Mouse (Mus musculus) megakaryocyte-erythroid progenitor cell, adult 5-6 weeks (primary cell): Measurements from ENCODE around the gene Adamts9. TPM values are rescaled to one million over a fixed set of nuclear protein-coding genes. Genes with fewer than 3 reads are reported as not detected.

Experiments used
- ATAC-seq: replicated peaks from 2 replicates; pipeline ENCODE4 v1.8.0; 2016; ENCODE audit warnings: mild to moderate bottlenecking, inconsistent platforms; ENCODE audit not compliant: severe bottlenecking, poor library complexity, low FRiP score, low TSS enrichment
- total RNA-seq, 2 experiments: library from RNA; stranded (forward) in 1 of 2; stranded (reverse) in 1 of 2; fragments of 200-1000, 215-1000 nt in 1 of 2; fragments of >200 nt in 1 of 2; fragmentation: Nextera tagmentation in 1 of 2; gene quantifications; 2 replicates each; pipeline ENCODE4 v1.2.3; 2014 to 2017

Adamts9 gene
- total RNA-seq, 2 experiments from 2014 or later = not detected

DNA sequence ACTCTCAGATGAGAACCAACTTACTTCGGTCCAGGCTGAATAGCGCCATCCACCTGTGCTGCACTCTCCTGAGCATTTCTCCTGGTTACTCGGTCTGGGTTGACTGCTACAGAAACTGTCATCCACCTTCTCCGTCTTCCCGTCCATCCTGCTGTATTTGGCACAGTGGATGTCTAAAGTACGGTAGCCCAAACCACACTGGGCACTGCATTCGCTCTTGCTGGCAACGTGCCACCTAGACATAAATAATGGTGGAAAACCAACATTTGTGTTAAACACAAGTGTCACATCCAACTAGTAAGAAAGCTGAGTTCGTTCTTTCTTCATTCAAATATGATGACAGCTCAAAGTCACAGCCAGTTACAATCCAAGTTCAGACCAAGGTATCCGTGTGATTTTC, 70.5 kb downstream of the Adamts9 start:
- no peak for ATAC-seq

DNA sequence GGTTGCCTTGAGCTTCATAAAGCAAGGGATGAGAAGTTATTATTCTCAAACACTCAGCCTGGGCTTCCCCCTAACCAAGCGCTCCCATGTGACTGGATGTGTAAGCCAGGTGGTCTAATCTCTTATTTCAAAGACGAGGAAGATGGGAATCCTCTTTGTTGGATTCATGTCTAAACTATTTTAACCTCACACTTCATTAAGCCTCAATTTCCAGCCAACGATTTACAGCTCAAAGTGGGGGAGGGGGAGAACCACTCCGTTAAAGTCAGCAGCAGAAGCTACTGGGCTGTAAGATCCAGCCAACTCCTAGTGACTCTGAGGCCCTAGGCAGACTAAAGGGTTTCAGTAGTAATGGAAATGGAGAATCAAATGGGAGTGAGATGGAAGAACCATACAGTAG, 71.5 kb downstream of the Adamts9 start:
- ATAC-seq = no peak

DNA sequence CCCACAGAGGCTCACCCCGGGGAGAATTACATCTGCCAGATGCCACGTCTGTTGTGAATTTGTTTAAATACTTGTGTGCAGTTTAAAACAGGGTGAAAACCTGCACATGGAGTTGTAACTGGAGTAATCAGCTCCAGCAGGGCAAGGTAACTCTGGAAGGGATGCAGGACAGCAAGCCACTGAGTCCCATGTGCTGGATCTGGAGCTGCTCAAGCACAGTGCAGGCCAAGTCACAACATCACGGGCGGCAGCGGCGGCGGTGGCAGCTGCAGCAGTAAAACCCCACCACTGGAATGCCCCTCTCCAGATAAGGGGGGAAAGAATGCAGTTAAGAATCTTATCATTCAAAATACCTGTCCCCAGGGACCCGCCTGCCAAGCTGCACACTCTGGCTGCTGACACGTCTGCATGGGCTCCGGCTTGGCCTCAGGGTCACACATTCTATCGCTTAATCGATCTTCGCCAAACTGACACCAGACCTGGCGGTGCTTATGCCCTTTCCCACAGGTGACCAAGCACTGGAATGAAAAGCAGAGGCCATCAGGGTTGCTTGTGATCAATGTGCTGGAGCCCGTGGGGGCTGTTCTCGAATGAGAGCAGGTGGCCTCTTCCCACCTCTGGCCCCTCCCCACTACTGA, 73.6 kb downstream of the Adamts9 start:
- ATAC-seq = no peak

DNA sequence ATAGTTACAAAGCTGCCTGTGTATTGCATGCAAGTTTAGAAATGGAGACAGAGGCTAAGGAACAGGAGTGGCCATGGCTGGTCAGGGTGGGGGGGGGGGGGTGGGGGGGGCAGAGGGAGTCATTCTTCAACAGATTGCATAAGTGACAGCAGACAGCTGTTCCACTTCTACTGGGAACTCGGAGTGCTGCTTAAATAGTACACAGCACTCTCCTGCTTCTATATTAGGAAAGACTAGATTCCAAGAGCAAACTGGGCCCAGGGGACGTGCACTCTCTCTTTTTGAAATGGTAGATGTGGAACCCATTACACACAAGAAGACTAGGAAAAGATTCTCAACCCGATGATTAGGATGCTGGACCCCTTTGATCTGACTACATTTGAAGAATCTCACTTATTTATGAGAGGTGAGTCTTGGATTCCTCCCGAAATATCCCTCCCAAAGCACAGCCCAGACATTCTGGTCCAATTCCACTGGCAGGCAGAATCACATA, 74.2 kb downstream of the Adamts9 start, which contains the start of gene Gm15737:
TSS of gene Gm15737 (plus strand) at position 269 of the 493 bp plus-strand sequence.
- ATAC-seq = no peak

DNA sequence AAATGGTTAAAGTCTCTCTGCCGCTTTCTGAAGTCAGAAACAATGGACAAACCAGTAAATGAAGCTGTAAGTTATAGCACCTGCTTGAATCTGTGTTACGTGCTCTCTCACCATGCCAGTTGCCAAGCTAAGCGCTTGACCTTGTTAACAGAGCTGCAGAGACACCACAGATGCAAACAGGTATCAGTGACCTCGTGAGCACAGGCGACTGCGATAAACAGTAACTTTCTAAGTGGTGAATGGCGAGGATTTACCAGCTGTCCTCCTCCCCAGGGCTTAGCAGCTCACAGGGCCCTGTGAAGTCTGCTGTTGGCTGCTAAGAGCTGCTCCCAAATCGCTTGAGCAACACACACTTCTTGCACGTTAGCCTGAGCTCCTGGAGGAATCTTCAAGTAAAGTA, 80.7 kb downstream of the Adamts9 start:
- no peak for ATAC-seq

DNA sequence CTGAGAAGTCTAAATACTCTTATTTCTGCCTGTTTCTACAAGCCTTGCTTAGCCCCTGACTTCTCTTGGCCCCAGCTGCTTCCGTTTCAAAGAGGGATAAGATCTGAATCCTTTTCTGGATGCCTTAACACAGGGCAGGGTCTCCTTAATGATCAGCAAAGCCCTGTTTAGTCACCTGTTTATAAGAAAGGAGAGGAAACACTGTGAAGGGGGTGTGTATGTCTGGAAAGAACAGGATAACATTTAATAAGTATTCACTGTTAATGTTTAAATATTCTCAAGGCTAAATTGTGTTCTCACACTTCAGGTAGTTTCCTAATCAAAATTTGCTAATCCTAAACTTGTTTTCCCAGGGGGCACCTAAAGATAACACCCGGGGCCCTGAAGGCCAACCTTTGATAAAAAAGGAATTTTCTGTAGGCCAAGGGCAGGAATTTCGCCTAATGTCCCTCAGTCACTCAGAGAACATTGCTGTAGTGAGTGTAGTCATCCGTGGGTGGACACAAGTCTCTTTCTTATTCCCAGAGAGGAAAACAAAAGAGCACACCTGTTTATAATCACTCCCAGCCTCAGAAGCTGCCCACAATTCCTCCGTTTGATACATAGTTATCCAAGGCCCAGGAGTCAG, 82.9 kb downstream of the Adamts9 start:
- no peak for ATAC-seq

DNA sequence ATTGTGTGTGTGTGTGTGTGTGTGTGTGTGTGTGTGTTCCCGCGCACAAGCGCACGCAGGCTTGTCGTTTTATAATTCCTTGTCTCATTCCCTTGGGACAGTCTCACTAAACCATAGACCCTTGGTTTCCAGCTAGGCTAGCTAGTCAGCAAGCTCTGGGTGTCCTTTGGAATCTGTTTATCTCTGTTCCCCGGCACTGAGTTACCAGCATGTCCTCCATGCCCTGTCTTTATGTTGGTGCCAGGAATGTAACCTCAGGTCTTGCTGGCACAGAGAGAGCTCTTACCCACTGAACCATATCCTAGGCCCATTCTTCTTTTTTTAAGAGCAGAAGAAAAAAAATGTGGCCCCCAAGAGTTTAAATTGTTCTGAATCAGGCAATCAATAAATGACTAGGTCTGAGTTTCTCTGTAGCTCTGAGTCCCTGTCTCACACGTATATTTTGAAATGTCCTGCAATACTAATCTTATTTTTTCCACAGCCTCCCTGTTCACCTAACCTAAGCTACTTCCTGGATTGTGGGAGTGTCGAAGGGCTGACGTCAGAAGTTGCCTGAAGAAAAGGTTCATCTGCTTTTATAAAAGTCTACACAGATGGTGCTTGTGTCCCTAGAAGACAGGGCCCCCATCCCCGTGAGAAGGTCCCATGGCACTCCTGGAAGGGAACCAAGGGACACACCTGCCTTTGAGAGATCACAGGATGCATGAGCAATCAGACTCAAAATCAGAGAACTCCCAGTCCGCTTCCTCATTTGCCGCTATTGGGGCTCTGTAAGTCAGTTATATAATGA, 84.4 kb downstream of the Adamts9 start:
- no peak for ATAC-seq

DNA sequence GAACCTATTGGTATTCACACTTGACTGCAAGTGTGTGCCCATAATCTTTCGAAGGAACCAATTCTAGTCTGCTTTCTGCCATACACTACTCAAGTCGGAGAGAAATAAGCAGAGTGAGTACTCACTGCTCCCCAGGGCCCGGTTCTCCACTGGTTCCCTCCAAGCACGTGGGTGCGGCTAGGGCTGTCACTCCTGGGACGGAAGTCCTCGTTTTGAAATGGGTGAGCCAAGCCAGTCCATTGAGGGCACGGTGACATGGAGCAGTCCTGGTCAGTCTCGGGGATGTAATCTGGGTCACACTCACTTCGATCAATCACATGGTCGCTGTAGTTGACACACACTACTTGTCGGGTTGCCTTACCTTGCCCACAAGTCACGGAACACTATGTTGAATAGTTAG, 85.5 kb downstream of the Adamts9 start:
- ATAC-seq = no peak

DNA sequence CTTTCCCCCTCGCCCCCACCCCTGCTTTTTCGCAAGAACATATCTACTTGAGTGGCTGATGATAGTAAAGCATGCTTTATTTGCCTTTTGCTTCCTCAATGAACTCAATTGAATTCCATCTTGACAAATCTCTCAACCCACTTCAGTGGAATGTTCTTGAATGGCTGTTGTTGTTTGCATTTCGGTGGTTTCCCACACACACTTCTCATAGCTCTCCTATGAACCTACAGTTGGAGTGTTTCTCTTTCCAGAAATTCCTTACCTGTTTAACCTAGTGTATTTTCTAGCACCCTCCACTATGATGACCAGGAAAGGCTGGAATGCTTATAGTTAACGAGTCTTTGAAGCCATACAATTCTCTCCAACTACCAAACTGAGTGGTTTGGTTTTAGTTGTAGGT, 88.4 kb downstream of the Adamts9 start:
- ATAC-seq = no peak

DNA sequence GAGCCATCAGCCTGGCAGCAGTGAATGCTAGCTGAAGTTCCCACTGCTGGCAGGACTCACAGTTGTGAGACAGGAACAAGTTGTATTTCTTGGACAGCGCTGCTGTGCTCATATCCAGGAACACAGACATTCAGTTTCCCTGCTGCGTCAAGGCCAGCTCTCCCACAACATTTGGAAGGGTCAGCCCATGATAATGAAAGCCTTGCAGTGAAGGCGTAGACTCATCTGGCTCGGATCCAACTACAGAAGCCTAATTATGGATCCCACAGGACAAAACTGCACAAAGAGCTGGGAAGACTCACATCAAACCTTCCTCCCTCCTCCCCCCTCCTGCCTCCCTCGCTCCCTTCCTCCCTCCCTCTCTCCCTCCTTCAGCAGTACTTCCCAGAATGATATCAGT, 93.0 kb downstream of the Adamts9 start:
- ATAC-seq = no peak

DNA sequence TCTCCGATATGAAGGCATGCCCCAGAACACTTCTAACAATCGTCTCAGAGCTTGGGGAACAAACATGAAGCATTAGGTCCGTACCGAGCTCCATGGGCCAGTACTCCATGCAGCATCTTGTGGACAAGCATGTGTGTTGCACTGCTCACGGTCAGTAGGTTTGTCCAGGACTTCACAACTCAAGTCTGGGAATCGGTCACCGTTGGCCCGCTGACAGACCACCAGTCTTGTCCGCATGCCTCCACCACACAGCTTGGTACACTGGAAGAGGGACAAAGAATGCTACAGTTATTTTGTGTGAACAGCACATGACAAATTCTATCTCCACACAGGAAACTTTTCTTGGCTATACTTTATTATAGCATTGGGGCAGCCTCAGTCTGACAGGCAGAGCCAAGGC, 94.1 kb downstream of the Adamts9 start:
- no peak for ATAC-seq

DNA sequence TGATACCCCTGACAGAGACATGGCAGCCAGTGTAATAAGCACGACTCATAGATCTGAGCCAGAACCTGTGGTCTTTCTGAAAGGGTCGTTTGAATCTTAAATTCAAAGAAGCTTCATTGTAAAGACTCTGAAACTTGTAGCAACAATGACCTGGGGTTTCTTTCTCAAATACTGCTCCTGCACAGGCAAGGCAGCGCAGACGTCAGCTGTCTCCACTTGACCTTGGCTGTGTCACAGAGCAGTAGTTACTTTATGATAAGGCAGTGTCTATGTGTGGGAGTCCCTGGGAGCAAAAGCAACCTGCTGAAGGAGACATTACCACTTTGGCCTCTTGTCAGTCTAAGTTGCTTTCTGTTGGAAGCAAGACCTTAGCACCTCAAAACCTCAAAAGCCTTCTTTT, 96.7 kb downstream of the Adamts9 start:
- ATAC-seq = no peak

DNA sequence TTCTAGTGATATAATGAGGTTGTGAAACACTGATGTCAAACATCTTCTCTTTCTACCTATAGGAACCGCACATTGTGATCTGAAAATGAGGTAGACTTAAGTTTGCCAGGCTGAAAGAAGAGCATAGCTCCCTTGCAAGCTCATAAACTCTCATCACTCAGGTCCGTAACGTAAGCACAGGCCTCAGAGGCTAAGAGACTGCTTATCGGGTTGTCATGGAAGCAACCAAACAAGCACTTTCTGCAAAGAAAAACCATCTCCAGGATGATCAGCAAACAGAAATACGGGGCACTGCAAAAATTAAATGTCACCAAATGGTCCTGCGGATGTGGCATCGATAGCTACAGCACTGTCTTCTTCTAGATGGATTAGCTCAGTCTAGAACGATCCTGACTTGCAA, 97.4 kb downstream of the Adamts9 start:
- ATAC-seq = no peak

DNA sequence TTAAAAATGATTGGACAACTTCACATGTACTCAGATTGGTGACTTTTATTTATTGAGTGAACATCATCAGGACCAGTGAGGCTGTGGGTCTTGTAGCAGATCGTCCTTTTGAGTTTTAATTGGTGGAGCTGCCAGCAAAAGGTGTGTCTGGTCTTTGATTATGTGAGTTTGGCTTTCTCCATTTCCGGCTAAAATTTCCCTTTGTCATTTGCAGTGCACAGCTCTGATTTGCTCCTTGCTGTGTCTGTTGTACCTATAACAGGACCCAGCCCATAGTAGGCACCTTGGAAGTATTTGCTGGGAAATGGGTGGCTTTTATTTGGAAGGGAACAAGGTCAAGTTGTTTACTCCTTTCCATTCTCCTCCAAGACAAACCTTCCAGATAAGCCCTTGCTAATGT, 99.8 kb downstream of the Adamts9 start:
- no peak for ATAC-seq

DNA sequence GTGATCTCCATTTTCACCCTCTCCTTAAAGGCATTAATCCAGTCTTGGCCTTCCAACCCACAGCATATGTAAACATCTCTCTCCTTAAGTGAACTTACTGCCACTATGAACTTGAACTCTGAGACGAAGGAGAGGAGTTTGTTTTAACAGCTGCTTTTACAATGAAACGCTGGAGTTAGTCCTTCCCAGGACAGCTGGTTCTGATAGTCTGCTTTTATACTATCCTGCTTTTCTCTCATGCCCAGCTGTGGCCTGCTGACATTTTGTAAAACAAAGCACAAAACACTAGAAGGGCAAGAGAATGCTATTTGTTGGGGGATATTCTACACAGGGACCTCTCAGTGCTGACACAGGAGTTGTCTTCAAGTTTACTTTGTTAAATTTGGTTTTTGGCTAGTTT, 101.3 kb downstream of the Adamts9 start:
- ATAC-seq = no peak

DNA sequence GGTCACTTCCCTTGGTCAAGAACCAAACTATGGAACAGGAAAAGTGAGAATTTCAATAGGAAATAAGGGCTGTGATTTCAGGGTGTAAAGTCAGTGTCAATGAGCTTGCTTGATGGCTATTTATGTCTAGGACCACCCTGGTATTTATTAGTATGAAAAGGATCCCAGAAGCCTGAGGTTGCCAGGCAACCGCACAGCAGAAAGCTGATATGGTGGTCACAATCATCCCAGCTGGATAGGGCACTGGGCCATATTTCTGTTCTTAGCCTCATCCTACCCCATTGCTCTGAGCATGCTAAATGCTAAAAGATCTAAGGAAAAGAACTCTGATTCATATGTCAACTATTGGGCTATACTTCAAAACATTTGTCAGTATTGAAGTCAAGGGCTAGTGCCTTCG, 112.2 kb downstream of the Adamts9 start:
- no peak for ATAC-seq

DNA sequence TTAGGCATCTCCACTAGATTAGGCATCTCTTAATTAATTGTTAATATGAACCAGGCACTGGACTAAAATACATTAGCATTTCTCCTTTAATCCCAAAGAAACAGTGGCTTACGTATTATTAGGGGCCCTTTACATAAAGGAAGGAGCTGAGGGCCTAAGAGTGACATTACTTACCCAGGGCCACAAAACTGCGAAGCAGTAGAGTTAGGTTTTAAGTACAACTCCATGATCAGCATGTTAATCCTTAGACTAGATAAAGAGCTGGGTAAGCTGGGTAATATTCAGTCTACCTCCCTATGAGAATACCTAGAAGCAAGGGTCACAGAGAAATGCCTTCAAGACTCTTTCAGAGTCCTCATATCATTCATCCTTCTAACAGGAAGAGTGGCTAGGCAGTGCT, 114.1 kb downstream of the Adamts9 start:
- ATAC-seq = no peak

DNA sequence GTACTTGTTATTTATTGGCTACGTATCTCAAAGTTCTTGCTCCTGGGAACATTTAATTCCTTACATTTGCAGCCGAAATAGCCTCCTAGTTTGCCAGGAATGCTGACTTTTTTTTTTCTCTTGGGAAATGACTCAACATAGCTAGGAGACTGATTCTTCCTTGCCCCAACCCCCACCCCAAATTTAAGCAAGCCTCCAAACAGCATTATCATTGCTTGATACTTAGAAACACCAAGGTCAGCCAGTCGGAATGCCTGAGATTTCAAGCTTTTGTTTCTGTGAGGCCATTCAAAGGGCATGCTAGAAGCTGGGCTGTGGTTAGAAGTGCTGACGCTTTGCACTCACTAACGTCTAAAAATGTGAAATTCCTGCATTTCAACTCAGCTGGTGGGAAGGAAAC, 115.9 kb downstream of the Adamts9 start:
- no peak for ATAC-seq

DNA sequence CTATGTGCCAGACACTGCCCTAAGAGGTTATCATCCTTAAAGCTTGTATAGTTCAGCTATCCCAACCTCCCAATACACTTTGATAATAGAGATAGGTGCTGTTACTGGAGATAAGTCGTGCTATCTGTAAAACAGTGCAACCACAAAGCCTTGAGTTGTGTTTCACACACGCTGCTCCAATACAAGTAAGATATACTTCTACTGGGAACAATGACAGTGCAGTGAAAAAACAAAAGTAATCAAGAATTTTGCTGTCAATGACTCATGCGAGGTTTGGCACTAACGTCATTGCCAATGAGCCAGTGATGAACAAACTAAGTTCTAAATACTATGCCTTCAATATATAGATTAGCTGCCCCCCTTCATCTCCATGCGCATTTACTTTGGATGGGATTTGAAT, 116.7 kb downstream of the Adamts9 start:
- ATAC-seq = no peak

DNA sequence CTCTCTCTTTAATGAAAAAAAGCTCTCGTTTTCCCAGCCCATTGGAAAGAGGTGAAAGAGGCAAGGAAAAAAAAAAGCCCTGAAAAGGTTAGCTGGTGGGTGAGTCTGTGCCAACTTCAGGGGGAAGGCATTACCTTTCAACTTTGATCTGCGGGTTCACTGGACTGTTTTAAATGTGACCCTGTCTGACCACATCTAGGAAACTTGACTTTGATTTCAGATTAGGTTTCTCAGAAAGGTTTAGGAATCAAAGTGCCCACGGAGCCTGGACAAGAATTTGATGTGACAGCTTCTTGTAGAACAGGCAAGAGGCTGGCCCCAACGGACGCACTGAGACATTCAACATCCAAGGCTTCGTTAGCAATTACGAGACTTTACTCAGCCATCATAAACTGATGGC, 119.3 kb downstream of the Adamts9 start:
- ATAC-seq = no peak

DNA sequence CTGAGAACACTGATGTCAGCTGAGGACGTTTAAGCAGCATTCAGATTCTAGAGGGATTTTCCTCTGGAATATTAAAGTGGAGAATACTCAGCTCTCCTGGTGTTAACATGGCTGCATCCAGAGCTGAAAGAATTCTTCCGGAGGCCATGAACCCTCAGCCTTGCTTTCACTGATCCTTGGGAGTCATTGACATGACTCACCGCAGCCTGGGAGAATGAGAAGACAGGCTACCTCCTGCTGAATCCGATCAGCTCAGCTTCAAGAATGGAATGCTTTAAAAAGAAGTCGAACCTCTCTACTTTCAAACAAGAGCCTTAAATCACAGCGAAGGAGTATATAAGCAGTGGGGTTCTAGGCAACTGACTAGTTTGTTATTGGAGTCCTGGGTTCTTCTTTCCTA, 121.3 kb downstream of the Adamts9 start:
- ATAC-seq = no peak
